Mouse (Mus musculus) myocyte (in vitro differentiated cells): ENCODE data around the gene Ifna2. TPM values are rescaled to one million over a fixed set of nuclear protein-coding genes. Genes with fewer than 3 reads are reported as not detected.

Experiments used
- H3K27me3 ChIP-seq: one replicate; pipeline ENCODE4 v1.6.1; 2011; ENCODE audit not compliant: control insufficient read depth, insufficient read depth, insufficient read length
- H3K36me3 ChIP-seq: one replicate; pipeline ENCODE4 v1.6.1; 2011; ENCODE audit not compliant: control insufficient read depth, insufficient read depth
- H3K4me2 ChIP-seq: one replicate; pipeline ENCODE4 v1.6.1; 2011; ENCODE audit warnings: low read depth, control low read depth
- H3K4me3 ChIP-seq: one replicate; pipeline ENCODE4 v1.5.1; 2011; ENCODE audit warnings: mild to moderate bottlenecking, control low read depth, moderate library complexity
- H3K79me2 ChIP-seq: one replicate; pipeline ENCODE4 v1.6.1; 2011; ENCODE audit not compliant: control insufficient read depth, insufficient read depth
- H3ac ChIP-seq: one replicate; pipeline ENCODE4 v1.6.1; 2011; ENCODE audit not compliant: control insufficient read depth, insufficient read length
- CEBPB ChIP-seq: IDR thresholded peaks from 2 replicates; pipeline ENCODE4 v1.6.1; 2011; ENCODE audit warnings: mild to moderate bottlenecking, moderate library complexity; ENCODE audit not compliant: poor library complexity, insufficient read depth, severe bottlenecking
- E2F4 ChIP-seq: IDR thresholded peaks from one replicate; pipeline ENCODE4 v1.6.1; 2011; ENCODE audit warnings: mild to moderate bottlenecking, control low read depth, moderate library complexity; ENCODE audit not compliant: insufficient read depth
- MAX ChIP-seq: IDR thresholded peaks from one replicate; pipeline ENCODE4 v1.6.1; 2011; ENCODE audit warnings: low read depth, mild to moderate bottlenecking, control low read depth
- MYOD1 ChIP-seq, 3 experiments: IDR thresholded peaks; one replicate each; pipeline ENCODE4 v1.6.1; 2011; ENCODE audit warnings: control low read depth in 2 of 3, low read depth in 2 of 3, mild to moderate bottlenecking in 2 of 3, moderate library complexity in 1 of 3; ENCODE audit not compliant: insufficient read length in 2 of 3, control insufficient read depth in 1 of 3
- MYOG ChIP-seq, 3 experiments: IDR thresholded peaks; one replicate each; pipeline ENCODE4 v1.6.1; 2011; ENCODE audit warnings: control low read depth in 2 of 3, low read depth in 2 of 3, mild to moderate bottlenecking in 2 of 3; ENCODE audit not compliant: insufficient read length in 2 of 3, control insufficient read depth in 1 of 3, insufficient read depth in 1 of 3
- POLR2A ChIP-seq: IDR thresholded peaks from one replicate; pipeline ENCODE4 v1.6.1; 2011; ENCODE audit warnings: low read depth, mild to moderate bottlenecking, control low read depth, moderate library complexity; ENCODE audit not compliant: insufficient read length
- POLR2AphosphoS2 ChIP-seq: IDR thresholded peaks from one replicate; pipeline ENCODE4 v1.6.1; 2011; ENCODE audit warnings: low read depth, control low read depth; ENCODE audit not compliant: insufficient read length
- REST ChIP-seq: IDR thresholded peaks from one replicate; pipeline ENCODE4 v1.6.1; 2011; ENCODE audit warnings: mild to moderate bottlenecking, control low read depth, moderate library complexity; ENCODE audit not compliant: insufficient read depth, insufficient read length
- SRF ChIP-seq: IDR thresholded peaks from one replicate; pipeline ENCODE4 v1.6.1; 2011; ENCODE audit warnings: low read depth; ENCODE audit not compliant: control insufficient read depth, insufficient read length
- TCF12 ChIP-seq: IDR thresholded peaks from one replicate; pipeline ENCODE4 v1.6.1; 2011; ENCODE audit warnings: mild to moderate bottlenecking, control low read depth; ENCODE audit not compliant: poor library complexity, insufficient read depth, severe bottlenecking
- TCF3 ChIP-seq: IDR thresholded peaks from one replicate; pipeline ENCODE4 v1.6.1; 2011; ENCODE audit warnings: low read depth, control low read depth; ENCODE audit not compliant: insufficient read length
- USF1 ChIP-seq: IDR thresholded peaks from one replicate; pipeline ENCODE4 v1.6.1; 2011; ENCODE audit warnings: low read depth, mild to moderate bottlenecking, control low read depth, moderate library complexity
- polyA plus RNA-seq: library from polyadenylated mRNA; unstranded; fragments of >200 nt; fragmentation: generic; extraction: Trizol; gene quantifications from one replicate; pipeline ENCODE4 v1.2.1, GENCODE M21; 2012; ENCODE audit warnings: missing spikeins

The Ifna2 gene
- polyA plus RNA-seq, 1 experiment, result not detected

- H3K36me3 ChIP-seq, result no peaks in the 10 kb centered on the region
- H3ac ChIP-seq, result no peak overlapping the region
- no peak overlapping the region for H3K4me3 ChIP-seq
- no peak overlapping the region for H3K4me2 ChIP-seq
- no peaks in the 10 kb centered on the region for H3K27me3 ChIP-seq
- no peak for TF ChIP-seq CEBPB
- no peak for TF ChIP-seq USF1
- no peak for TF ChIP-seq POLR2AphosphoS2
- TF ChIP-seq TCF3, result no peak
- TF ChIP-seq TCF12, result no peak
- TF ChIP-seq MAX, result no peak
- TF ChIP-seq E2F4, result no peak
- TF ChIP-seq SRF, result no peak
- no peak for TF ChIP-seq MYOG (IDR thresholded peaks at IDR 0.05; ENCODE audit: control insufficient read depth in 1 of 3, insufficient read depth in 1 of 3, insufficient read length in 2 of 3, low read depth in 2 of 3)
- no peak for TF ChIP-seq MYOD1 (IDR thresholded peaks at IDR 0.05; ENCODE audit: control insufficient read depth in 1 of 3, insufficient read length in 2 of 3, low read depth in 2 of 3)
- TF ChIP-seq POLR2A, result no peak
- TF ChIP-seq REST, result no peak
- no peaks in the 10 kb centered on the region for H3K79me2 ChIP-seq
These were observed 22.2 kb upstream of the Ifna2 start for GRCm38 (mm10) chr4:88705924-88706323.

- Histone ChIP-seq H3K4me3 (no peak overlapping the region), H3K36me3 (no peaks in the 10 kb centered on the region), H3K4me2 (no peak overlapping the region), H3K27me3 (peaks cover 3% of the 10 kb centered on the region), H3ac (no peak overlapping the region), H3K79me2 (no peaks in the 10 kb centered on the region)
- TF ChIP-seq POLR2A, result no peak
These were observed 15.6 kb upstream of the Ifna2 start for GRCm38 (mm10) chr4:88699301-88699700.

- H3K27me3 ChIP-seq, result peaks cover 7% of the 10 kb centered on the region
- no peaks in the 10 kb centered on the region for H3K36me3 ChIP-seq
- H3K79me2 ChIP-seq, result no peaks in the 10 kb centered on the region
- H3K4me3 ChIP-seq, result no peak overlapping the region
- H3ac ChIP-seq, result no peak overlapping the region
- TF ChIP-seq POLR2A, result no peak
- no peak for TF ChIP-seq CEBPB
- no peak for TF ChIP-seq POLR2AphosphoS2
- no peak for TF ChIP-seq REST
- no peak for TF ChIP-seq MAX
- no peak overlapping the region for H3K4me2 ChIP-seq
These were observed 15.1 kb upstream of the Ifna2 start for GRCm38 (mm10) chr4:88698781-88699180.

- H3K36me3 ChIP-seq, result no peaks in the 10 kb centered on the region
- no peak overlapping the region for H3K4me2 ChIP-seq
- no peaks in the 10 kb centered on the region for H3K79me2 ChIP-seq
- no peak overlapping the region for H3K4me3 ChIP-seq
- TF ChIP-seq USF1 (no peak), CEBPB (no peak), POLR2A (no peak)
- peaks cover 7% of the 10 kb centered on the region for H3K27me3 ChIP-seq
- H3ac ChIP-seq, result no peak overlapping the region
These were observed 14.0 kb upstream of the Ifna2 start for GRCm38 (mm10) chr4:88697753-88698152.

- H3K4me2 ChIP-seq, result no peak overlapping the region
- no peaks in the 10 kb centered on the region for H3K36me3 ChIP-seq
- H3K27me3 ChIP-seq, result peaks cover 7% of the 10 kb centered on the region
- H3K4me3 ChIP-seq, result no peak overlapping the region
- no peak for TF ChIP-seq MYOD1 (IDR thresholded peaks at IDR 0.05; ENCODE audit: control insufficient read depth in 1 of 3, insufficient read length in 2 of 3, low read depth in 2 of 3)
- TF ChIP-seq MYOG (IDR thresholded peaks at IDR 0.05; ENCODE audit: control insufficient read depth in 1 of 3, insufficient read depth in 1 of 3, insufficient read length in 2 of 3, low read depth in 2 of 3), result no peak
- no peak for TF ChIP-seq SRF
- TF ChIP-seq POLR2AphosphoS2, result no peak
- TF ChIP-seq REST, result no peak
- TF ChIP-seq E2F4, result no peak
- no peak for TF ChIP-seq TCF12
- TF ChIP-seq MAX, result no peak
- no peak overlapping the region for H3ac ChIP-seq
- no peaks in the 10 kb centered on the region for H3K79me2 ChIP-seq
These were observed 13.4 kb upstream of the Ifna2 start for GRCm38 (mm10) chr4:88697108-88697507.
